In the genomic region with DNA sequence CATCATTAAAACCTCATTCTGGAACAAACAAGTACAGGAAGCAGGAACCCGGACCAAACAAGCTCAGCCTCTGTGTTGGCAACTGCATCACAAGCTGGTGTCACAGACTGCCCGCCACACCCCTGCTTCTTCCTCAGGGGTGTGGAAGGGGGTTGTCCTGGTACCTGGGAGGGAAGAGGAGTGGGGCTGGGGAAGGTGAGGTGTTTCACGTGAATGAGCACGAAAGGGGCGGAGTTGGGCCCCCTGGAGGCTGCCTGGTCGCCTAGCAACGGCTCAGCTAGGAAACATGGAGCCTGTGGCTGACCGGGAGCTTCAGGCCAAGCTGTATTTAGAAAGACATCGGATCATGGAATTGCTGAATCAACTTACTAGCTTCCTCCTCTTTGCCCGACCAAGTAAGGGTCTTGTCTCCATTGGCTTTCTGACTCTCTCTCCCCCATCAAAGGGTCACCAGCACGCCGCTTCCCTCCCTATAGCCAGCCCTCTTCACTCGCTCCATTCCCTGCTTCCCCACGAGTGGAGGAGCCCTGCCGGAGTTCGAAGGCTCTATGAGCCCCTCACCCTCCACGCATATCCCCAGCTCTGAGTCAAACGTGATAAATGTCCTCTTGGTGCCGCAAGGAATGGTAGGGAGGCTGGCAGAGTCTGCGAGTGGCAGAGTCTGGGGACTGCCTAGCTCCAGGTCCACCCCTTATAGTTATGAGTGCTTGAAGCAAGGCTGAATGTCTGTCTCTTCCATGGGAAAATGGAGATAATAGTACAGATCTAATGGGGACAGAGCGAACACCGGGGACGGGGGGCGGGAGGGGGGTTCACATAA, we compare ENCODE assay signal across 8 mouse cellular contexts. TPM values are rescaled to one million over a fixed set of nuclear protein-coding genes. Genes with fewer than 3 reads are reported as not detected.
DNase-seq lines count a peak whose midpoint lies in the region; ATAC-seq lines count a peak whose summit lies in the region.

Gene Efcab10 (plus strand): TSS at position 51 of the 820 bp plus-strand sequence.

- peak; percentile 65 for DNase-seq in layer of hippocampus, adult 11-12 months (ENCODE audit: low spot score)
- DNase-seq in layer of hippocampus, adult 9-10 months (ENCODE audit: low spot score) = no peak
- DNase-seq in left cerebral cortex, postnatal 25 days (ENCODE audit: low spot score in 2 of 2) = peak; percentile 69 to 70
- no peak for DNase-seq in gastrocnemius, postnatal 36 days
- no peak for DNase-seq in thymus, adult 18-20 months

- no peaks in the 10 kb centered on the region for H3K27me3 ChIP-seq in embryonic facial prominence, embryonic 13.5 days
- no peaks in the 10 kb centered on the region for H3K27me3 ChIP-seq in intestine, embryonic 15.5 days (replicated peaks)
- no peaks in the 10 kb centered on the region for H3K27me3 ChIP-seq in neural tube, embryonic 14.5 days (ENCODE audit: control insufficient read depth, insufficient read depth, low read length)

- no peaks in the 10 kb centered on the region for H3K36me3 ChIP-seq in embryonic facial prominence, embryonic 13.5 days
- H3K36me3 ChIP-seq in intestine, embryonic 15.5 days = no peaks in the 10 kb centered on the region
- H3K36me3 ChIP-seq in neural tube, embryonic 14.5 days (ENCODE audit: control insufficient read depth, insufficient read depth, low read length) = no peaks in the 10 kb centered on the region

- peak within 1 kb of the TSS; percentile 35 for H3K4me3 ChIP-seq in embryonic facial prominence, embryonic 13.5 days
- H3K4me3 ChIP-seq in intestine, embryonic 15.5 days (replicated peaks) = peak within 1 kb of the TSS; percentile 19
- H3K4me3 ChIP-seq in neural tube, embryonic 14.5 days (ENCODE audit: low read depth, low read length) = peak within 1 kb of the TSS; percentile 27

- ATAC-seq in embryonic facial prominence, embryonic 13.5 days (ENCODE audit: insufficient number of reproducible peaks, insufficient read depth, low FRiP score, low TSS enrichment, low read depth) = no peak
- peak; percentile 47 for ATAC-seq in intestine, embryonic 15.5 days
- peak; percentile 82 for ATAC-seq in neural tube, embryonic 14.5 days (ENCODE audit: low read depth)

- H3K27ac ChIP-seq in embryonic facial prominence, embryonic 13.5 days = no peak within 1 kb of the TSS
- H3K27ac ChIP-seq in intestine, embryonic 15.5 days = no peak within 1 kb of the TSS
- H3K27ac ChIP-seq in neural tube, embryonic 14.5 days (ENCODE audit: low read depth, low read length) = peak within 1 kb of the TSS; percentile 69

- intact Hi-C loops in left cerebral cortex, postnatal 25 days (cut with DNase I) = no loop called here
- intact Hi-C loops in gastrocnemius, postnatal 36 days (cut with DNase I) = no loop called here

- peak within 1 kb of the TSS; percentile 62 for H3K9ac ChIP-seq in embryonic facial prominence, embryonic 13.5 days
- H3K9ac ChIP-seq in intestine, embryonic 15.5 days = no peak within 1 kb of the TSS
- peak within 1 kb of the TSS; percentile 52 for H3K9ac ChIP-seq in neural tube, embryonic 14.5 days (replicated peaks; ENCODE audit: low read depth, low read length)

- peak within 1 kb of the TSS; percentile 68 for H3K4me2 ChIP-seq in embryonic facial prominence, embryonic 13.5 days
- H3K4me2 ChIP-seq in intestine, embryonic 15.5 days (replicated peaks) = peak within 1 kb of the TSS; percentile 53
- H3K4me2 ChIP-seq in neural tube, embryonic 14.5 days (ENCODE audit: low read depth, low read length) = peak within 1 kb of the TSS; percentile 53

- 11% methylated on average over 24 of the region's 24 CpGs for WGBS in embryonic facial prominence, embryonic 13.5 days
- WGBS in intestine, embryonic 15.5 days = 13% methylated on average over 24 of the region's 24 CpGs
- WGBS in neural tube, embryonic 14.5 days = 4% methylated on average over 24 of the region's 24 CpGs

- no peaks in the 10 kb centered on the region for H3K9me3 ChIP-seq in embryonic facial prominence, embryonic 13.5 days
- H3K9me3 ChIP-seq in intestine, embryonic 15.5 days = no peaks in the 10 kb centered on the region
- no peaks in the 10 kb centered on the region for H3K9me3 ChIP-seq in neural tube, embryonic 14.5 days (ENCODE audit: control insufficient read depth, low read length)

- H3K4me1 ChIP-seq in embryonic facial prominence, embryonic 13.5 days = peaks cover 7% of the 10 kb centered on the region
- H3K4me1 ChIP-seq in intestine, embryonic 15.5 days (replicated peaks) = 0 out of 2 replicates have a peak, but pooled peaks cover 3% of the 10 kb centered on the region
- peaks cover 13% of the 10 kb centered on the region for H3K4me1 ChIP-seq in neural tube, embryonic 14.5 days (ENCODE audit: control insufficient read depth, insufficient read depth, low read length)

RNA-seq across cellular contexts. Expression of gene Efcab10, which starts in this region (rescaled TPM):
- polyA plus RNA-seq in embryonic facial prominence, embryonic 13.5 days (2015; fragmentation: Nextera tagmentation; extraction: Ambion mirVana) = 0.56 and 0.87 TPM in 2 replicates
- 0.30 TPM in 1 of 2 replicates, not detected in the other for polyA plus RNA-seq in intestine, embryonic 15.5 days (2015; fragmentation: Nextera tagmentation; extraction: Ambion mirVana)
- total RNA-seq in left cerebral cortex, postnatal 25 days (2021) = 1 to 10 TPM; 2.1 to 2.3 TPM
- polyA plus RNA-seq in neural tube, embryonic 14.5 days (2014; fragmentation: Nextera tagmentation; extraction: Ambion mirVana) = 1.7 and 2.9 TPM in 2 replicates
- total RNA-seq in gastrocnemius, postnatal 36 days (2021) = not detected

Comparison
In these comparisons a context has a peak if more than half of its experiments do, and no peak if none do; other contexts are left out.
1. DNase-seq: peak in layer of hippocampus, adult 11-12 months (single experiment) and left cerebral cortex, postnatal 25 days (2 of 2); none in layer of hippocampus, adult 9-10 months (single experiment), gastrocnemius, postnatal 36 days (0 of 2) and thymus, adult 18-20 months (0 of 2).
2. Peak in ATAC-seq, H3K4me3 ChIP-seq and H3K4me2 ChIP-seq in intestine, embryonic 15.5 days; RNA of the gene not detected or under 1 TPM.
3. Peak in every context shown above with its lines, with median percentiles within 50 percentile points of each other: H3K4me2 ChIP-seq and H3K4me3 ChIP-seq.